9 mouse cellular contexts compared by ENCODE assay signal in genomic region chr11:117397755-117398154, GRCm38 (mm10).
DNase-seq lines count a peak whose midpoint lies in the region; ATAC-seq and TF ChIP-seq lines count a peak whose summit lies in the region.
"Had no signal": no experiment of that assay in that cellular context is flagged by ENCODE, and none has a peak within 500 bp of the region (broad histone marks: within the 10 kb centered on the region; RNA-seq: fewer than 3 reads in every experiment).

No protein-coding gene starts in this region.

- 37% methylated on average over 4 of the region's 4 CpGs for WGBS in spleen, adult 2 months

- H3K27ac ChIP-seq in spleen, adult 2 months (ENCODE audit: insufficient read depth, low read length) = no peak overlapping the region
- H3K27ac ChIP-seq: macrophage had no signal

- ATAC-seq in cerebellum, adult (ENCODE audit: insufficient number of reproducible peaks, low FRiP score, low TSS enrichment) = 0 out of 2 replicates have a peak, but pooled peaks have one; percentile 52

- no peak for TF ChIP-seq POLR2A in spleen, adult 2 months (IDR thresholded peaks at IDR 0.05; ENCODE audit: low read depth, low read length)

- H3K27me3 ChIP-seq in spleen, adult 2 months (ENCODE audit: control insufficient read depth, insufficient read depth, low read length) = peaks cover 6% of the 10 kb centered on the region

- no peak for DNase-seq in cerebellum, postnatal 4 days (ENCODE audit: low spot score in 2 of 2)
- peak in 1 of 2 experiments; percentile 52 for DNase-seq in spleen, adult 2 months (ENCODE audit: low read depth in 1 of 2, low spot score in 2 of 2)
- no peak for DNase-seq in spleen, adult 12 weeks (ENCODE audit: low spot score)
- peak; percentile 47 to 52 for DNase-seq in kidney, postnatal 36 days
- DNase-seq in frontal cortex, postnatal 10 days (ENCODE audit: low spot score in 2 of 2) = no peak
- DNase-seq in left cerebral cortex, adult 8-10 months (ENCODE audit: low spot score in 2 of 2) = no peak
- no peak for DNase-seq in adrenal gland, postnatal 25 days

- no peaks in the 10 kb centered on the region for H3K36me3 ChIP-seq in spleen, adult 2 months (ENCODE audit: control insufficient read depth, insufficient read depth, low read length)

- peak; percentile 25; the same call in 1 of the 2 replicates for TF ChIP-seq CTCF in spleen, adult 2 months (IDR thresholded peaks at IDR 0.05; ENCODE audit: extremely low read depth, insufficient read depth, insufficient read length, insufficient replicate concordance)

- no peak overlapping the region for H3K4me3 ChIP-seq in spleen, adult 2 months (ENCODE audit: extremely low read depth, insufficient read depth, insufficient read length)

- H3K4me1 ChIP-seq in spleen, adult 2 months (ENCODE audit: control insufficient read depth, insufficient read depth, insufficient read length) = peaks cover 7% of the 10 kb centered on the region

Comparison
In these comparisons a context has a peak if more than half of its experiments do, and no peak if none do; other contexts are left out.
1. DNase-seq: peak in kidney, postnatal 36 days (2 of 2); none in cerebellum, postnatal 4 days (0 of 2), spleen, adult 12 weeks (single experiment), frontal cortex, postnatal 10 days (0 of 2), left cerebral cortex, adult 8-10 months (0 of 2) and adrenal gland, postnatal 25 days (single experiment).